Mouse (Mus musculus): ENCODE measurements around the gene Ugt1a6a. TPM values are rescaled to one million over a fixed set of nuclear protein-coding genes. Genes with fewer than 3 reads are reported as not detected.
"Not testable (repeated sequence)": the region's sequence is repeated elsewhere in the genome, so short reads cannot be mapped to it uniquely, and the experiment has no call there.

Gene Ugt1a6a
- polyA plus RNA-seq, 1 experiment from 2014 or later = not detected

GRCm38 (mm10) chr1:88220336-88220735 lies 85.7 kb downstream of the Ugt1a6a start:
- H3K4me3 ChIP-seq (ENCODE audit: low read depth, low read length) = no peak overlapping the region
- ATAC-seq (ENCODE audit: low FRiP score) = no peak
- H3K4me1 ChIP-seq (ENCODE audit: control insufficient read depth, insufficient read depth, low read length) = no peaks in the 10 kb centered on the region
- H3K4me2 ChIP-seq = no peak overlapping the region
- no peak overlapping the region for H3K9ac ChIP-seq (ENCODE audit: low read length)
- DNase-seq (ENCODE audit: low spot score, missing footprints) = peak; percentile 85
- peaks cover 26% of the 10 kb centered on the region for H3K9me3 ChIP-seq (ENCODE audit: control insufficient read depth, low read length)
- no peak overlapping the region for H3K27ac ChIP-seq (ENCODE audit: low read depth, low read length)
- H3K27me3 ChIP-seq (ENCODE audit: control insufficient read depth, insufficient read depth, low read length) = no peaks in the 10 kb centered on the region
- no peaks in the 10 kb centered on the region for H3K36me3 ChIP-seq (ENCODE audit: control insufficient read depth, insufficient read depth, low read length)

- DNase-seq (ENCODE audit: low spot score, missing footprints) (peak; percentile 80), ATAC-seq (ENCODE audit: low FRiP score) (no peak)
- H3K9me3 ChIP-seq (ENCODE audit: control insufficient read depth, low read length) = peaks cover 28% of the 10 kb centered on the region
- no peak overlapping the region for H3K4me3 ChIP-seq (ENCODE audit: low read depth, low read length)
- H3K27ac ChIP-seq (ENCODE audit: low read depth, low read length) = no peak overlapping the region
- H3K36me3 ChIP-seq (ENCODE audit: control insufficient read depth, insufficient read depth, low read length) = no peaks in the 10 kb centered on the region
- 54% methylated on average over 2 of the region's 2 CpGs for WGBS
- H3K4me1 ChIP-seq (ENCODE audit: control insufficient read depth, insufficient read depth, low read length) = no peaks in the 10 kb centered on the region
- H3K4me2 ChIP-seq = no peak overlapping the region
- no peak overlapping the region for H3K9ac ChIP-seq (ENCODE audit: low read length)
- no peaks in the 10 kb centered on the region for H3K27me3 ChIP-seq (ENCODE audit: control insufficient read depth, insufficient read depth, low read length)
These were observed 87.6 kb downstream of the Ugt1a6a start for GRCm38 (mm10) chr1:88222216-88222615.

GRCm38 (mm10) chr1:88223011-88223515 lies 88.5 kb downstream of the Ugt1a6a start:
- H3K4me3 ChIP-seq (ENCODE audit: low read depth, low read length); H3K36me3 ChIP-seq (ENCODE audit: control insufficient read depth, insufficient read depth, low read length); H3K9ac ChIP-seq (ENCODE audit: low read length); H3K4me1 ChIP-seq (ENCODE audit: control insufficient read depth, insufficient read depth, low read length); H3K27ac ChIP-seq (ENCODE audit: low read depth, low read length); H3K27me3 ChIP-seq (ENCODE audit: control insufficient read depth, insufficient read depth, low read length); ATAC-seq (ENCODE audit: low FRiP score); H3K4me2 ChIP-seq: not testable (repeated sequence)
- DNase-seq (ENCODE audit: low spot score, missing footprints) = peak; percentile 73
- peaks cover 32% of the 10 kb centered on the region for H3K9me3 ChIP-seq (ENCODE audit: control insufficient read depth, low read length)

DNA sequence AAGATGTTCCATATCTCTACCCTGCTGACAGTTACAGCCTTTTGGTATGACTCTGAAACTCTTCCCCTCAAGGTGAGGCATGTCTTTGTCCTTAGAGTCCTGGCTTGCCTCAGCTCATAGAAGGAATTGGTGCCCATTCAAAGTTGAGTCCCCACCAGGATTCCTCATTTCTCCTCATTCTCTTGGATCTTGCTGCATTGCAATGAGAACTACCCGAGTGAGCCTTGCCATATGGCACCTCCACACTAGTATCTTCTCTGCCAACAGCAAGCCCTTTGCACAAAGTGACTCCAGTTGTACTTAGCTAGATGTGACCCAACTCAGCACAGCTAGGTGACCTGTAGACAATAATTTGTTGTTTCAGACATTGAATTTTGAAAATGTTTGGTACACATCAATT lies 89.0 kb downstream of the Ugt1a6a start:
- no peaks in the 10 kb centered on the region for H3K36me3 ChIP-seq (ENCODE audit: control insufficient read depth, insufficient read depth, low read length)
- no peak overlapping the region for H3K4me2 ChIP-seq
- H3K9ac ChIP-seq (ENCODE audit: low read length) = no peak overlapping the region
- H3K27ac ChIP-seq (ENCODE audit: low read depth, low read length) = no peak overlapping the region
- DNase-seq (ENCODE audit: low spot score, missing footprints) = no peak
- peaks cover 37% of the 10 kb centered on the region for H3K9me3 ChIP-seq (ENCODE audit: control insufficient read depth, low read length)
- no peak for ATAC-seq (ENCODE audit: low FRiP score)
- no peak overlapping the region for H3K4me3 ChIP-seq (ENCODE audit: low read depth, low read length)
- H3K27me3 ChIP-seq (ENCODE audit: control insufficient read depth, insufficient read depth, low read length) = no peaks in the 10 kb centered on the region
- H3K4me1 ChIP-seq (ENCODE audit: control insufficient read depth, insufficient read depth, low read length) = no peaks in the 10 kb centered on the region
- 61% methylated on average over 1 of the region's 1 CpGs for WGBS

- H3K4me1 ChIP-seq (ENCODE audit: control insufficient read depth, insufficient read depth, low read length) = no peaks in the 10 kb centered on the region
- H3K9me3 ChIP-seq (ENCODE audit: control insufficient read depth, low read length) = peaks cover 43% of the 10 kb centered on the region
- no peak overlapping the region for H3K4me3 ChIP-seq (ENCODE audit: low read depth, low read length)
- H3K4me2 ChIP-seq = no peak overlapping the region
- DNase-seq (ENCODE audit: low spot score, missing footprints) = no peak
- H3K9ac ChIP-seq (ENCODE audit: low read length) = no peak overlapping the region
- no peaks in the 10 kb centered on the region for H3K36me3 ChIP-seq (ENCODE audit: control insufficient read depth, insufficient read depth, low read length)
- ATAC-seq (ENCODE audit: low FRiP score) = no peak
- H3K27ac ChIP-seq (ENCODE audit: low read depth, low read length) = no peak overlapping the region
- no peaks in the 10 kb centered on the region for H3K27me3 ChIP-seq (ENCODE audit: control insufficient read depth, insufficient read depth, low read length)
- WGBS = 68% methylated on average over 2 of the region's 2 CpGs
These were observed 89.6 kb downstream of the Ugt1a6a start for GRCm38 (mm10) chr1:88224029-88224776.

GRCm38 (mm10) chr1:88225301-88225700 lies 90.7 kb downstream of the Ugt1a6a start:
- DNase-seq (ENCODE audit: low spot score, missing footprints); H3K4me2 ChIP-seq; ATAC-seq (ENCODE audit: low FRiP score); H3K36me3 ChIP-seq (ENCODE audit: control insufficient read depth, insufficient read depth, low read length); H3K4me1 ChIP-seq (ENCODE audit: control insufficient read depth, insufficient read depth, low read length); H3K27ac ChIP-seq (ENCODE audit: low read depth, low read length); H3K4me3 ChIP-seq (ENCODE audit: low read depth, low read length); H3K9ac ChIP-seq (ENCODE audit: low read length); H3K27me3 ChIP-seq (ENCODE audit: control insufficient read depth, insufficient read depth, low read length): not testable (repeated sequence)
- peaks cover 54% of the 10 kb centered on the region for H3K9me3 ChIP-seq (ENCODE audit: control insufficient read depth, low read length)
- WGBS = 44% methylated on average over 2 of the region's 2 CpGs

DNA sequence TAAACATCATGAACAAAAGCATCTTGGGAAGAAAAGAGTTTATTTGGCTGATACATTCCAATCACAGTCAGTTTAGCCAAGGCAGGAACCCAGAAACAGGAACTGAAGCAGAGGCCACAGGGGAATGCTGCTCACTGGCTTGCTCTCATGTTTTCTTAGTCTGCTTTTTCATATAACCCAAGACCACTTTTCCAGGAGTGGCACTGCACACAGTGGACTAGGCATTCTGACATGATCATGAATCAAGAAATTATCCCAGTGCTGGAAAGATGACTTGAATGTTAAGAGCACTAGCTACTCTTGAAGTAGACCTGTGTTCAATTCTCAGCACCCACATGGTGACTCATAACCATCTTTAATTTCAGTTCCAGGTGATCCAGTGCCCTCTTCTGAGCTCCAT lies 91.1 kb downstream of the Ugt1a6a start:
- DNase-seq (ENCODE audit: low spot score, missing footprints) = no peak
- H3K27ac ChIP-seq (ENCODE audit: low read depth, low read length) = no peak overlapping the region
- H3K4me3 ChIP-seq (ENCODE audit: low read depth, low read length) = no peak overlapping the region
- H3K4me2 ChIP-seq = no peak overlapping the region
- no peaks in the 10 kb centered on the region for H3K36me3 ChIP-seq (ENCODE audit: control insufficient read depth, insufficient read depth, low read length)
- no peak for ATAC-seq (ENCODE audit: low FRiP score)
- H3K9me3 ChIP-seq (ENCODE audit: control insufficient read depth, low read length) = peaks cover 59% of the 10 kb centered on the region
- no peak overlapping the region for H3K9ac ChIP-seq (ENCODE audit: low read length)
- no peaks in the 10 kb centered on the region for H3K4me1 ChIP-seq (ENCODE audit: control insufficient read depth, insufficient read depth, low read length)
- no peaks in the 10 kb centered on the region for H3K27me3 ChIP-seq (ENCODE audit: control insufficient read depth, insufficient read depth, low read length)

DNA sequence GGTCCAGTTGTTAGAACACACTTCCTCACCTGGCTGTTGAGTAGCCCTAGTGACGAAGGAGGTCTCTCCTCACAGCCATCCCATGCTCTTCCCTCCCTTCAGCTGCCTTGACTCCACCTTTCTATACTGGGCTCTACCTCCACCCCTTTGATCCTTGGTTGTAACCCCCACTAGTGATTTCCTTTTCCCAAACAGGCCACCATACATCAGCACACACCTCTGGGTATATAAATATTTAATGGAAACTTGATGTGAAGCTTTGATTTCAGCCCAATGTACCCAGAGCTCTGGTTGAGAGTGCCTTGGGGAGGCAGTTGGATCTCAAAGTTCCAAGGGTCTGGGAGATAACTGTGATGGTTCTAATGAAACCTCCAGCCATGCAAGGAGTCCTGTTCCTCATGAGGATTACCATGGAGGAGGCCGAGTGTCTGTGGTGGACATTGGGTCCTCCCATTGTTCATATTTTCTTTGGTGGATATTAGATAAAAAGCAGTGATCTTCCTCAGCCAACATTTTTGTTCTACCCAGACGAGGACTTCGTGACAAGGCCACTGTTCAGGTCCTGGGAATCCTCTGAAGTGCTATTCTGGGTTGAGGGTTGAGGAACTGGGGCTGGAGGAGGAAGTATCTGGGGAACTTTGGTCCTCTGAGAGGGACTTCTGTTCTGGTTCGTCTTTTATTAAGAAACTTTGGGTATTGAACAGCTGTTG lies 92.2 kb downstream of the Ugt1a6a start, which contains the start of gene Mroh2a:
Mroh2a (plus strand) TSS at position 317 of the 710 bp plus-strand sequence.
- H3K4me3 ChIP-seq (ENCODE audit: low read depth, low read length) = no peak within 1 kb of the TSS
- no peak for ATAC-seq (ENCODE audit: low FRiP score)
- H3K4me2 ChIP-seq = no peak within 1 kb of the TSS
- no peaks in the 10 kb centered on the region for H3K27me3 ChIP-seq (ENCODE audit: control insufficient read depth, insufficient read depth, low read length)
- WGBS = 51% methylated on average over 5 of the region's 5 CpGs
- H3K36me3 ChIP-seq (ENCODE audit: control insufficient read depth, insufficient read depth, low read length) = no peaks in the 10 kb centered on the region
- no peaks in the 10 kb centered on the region for H3K4me1 ChIP-seq (ENCODE audit: control insufficient read depth, insufficient read depth, low read length)
- H3K9ac ChIP-seq (ENCODE audit: low read length) = no peak within 1 kb of the TSS
- peaks cover 69% of the 10 kb centered on the region for H3K9me3 ChIP-seq (ENCODE audit: control insufficient read depth, low read length)
- DNase-seq (ENCODE audit: low spot score, missing footprints) = no peak
- H3K27ac ChIP-seq (ENCODE audit: low read depth, low read length) = no peak within 1 kb of the TSS

DNA sequence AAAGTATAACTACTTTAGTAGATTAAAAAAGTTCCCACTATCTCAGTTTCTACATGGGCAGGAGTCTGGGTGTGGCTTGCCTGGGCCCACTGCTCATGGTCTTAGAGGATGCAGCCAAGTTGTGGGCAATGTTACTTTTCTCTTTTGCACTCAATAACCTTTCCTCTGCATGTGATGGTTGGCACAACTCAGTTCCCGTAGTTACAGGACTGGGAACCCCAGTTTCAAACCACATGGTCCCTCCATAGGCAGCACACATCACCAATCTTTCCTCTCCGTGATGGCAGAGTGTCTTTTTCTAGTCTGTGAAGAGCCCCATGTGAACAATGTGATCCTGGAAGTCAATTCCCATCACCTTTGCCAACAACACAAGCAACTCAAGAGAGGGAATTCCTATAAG lies 92.9 kb downstream of the Ugt1a6a start:
- H3K9me3 ChIP-seq (ENCODE audit: control insufficient read depth, low read length) = peaks cover 72% of the 10 kb centered on the region
- H3K27me3 ChIP-seq (ENCODE audit: control insufficient read depth, insufficient read depth, low read length) = no peaks in the 10 kb centered on the region
- no peaks in the 10 kb centered on the region for H3K36me3 ChIP-seq (ENCODE audit: control insufficient read depth, insufficient read depth, low read length)
- H3K9ac ChIP-seq (ENCODE audit: low read length) = no peak overlapping the region
- no peak for ATAC-seq (ENCODE audit: low FRiP score)
- no peaks in the 10 kb centered on the region for H3K4me1 ChIP-seq (ENCODE audit: control insufficient read depth, insufficient read depth, low read length)
- WGBS = 59% methylated on average over 2 of the region's 2 CpGs
- DNase-seq (ENCODE audit: low spot score, missing footprints) = no peak
- no peak overlapping the region for H3K4me3 ChIP-seq (ENCODE audit: low read depth, low read length)
- H3K4me2 ChIP-seq = no peak overlapping the region
- no peak overlapping the region for H3K27ac ChIP-seq (ENCODE audit: low read depth, low read length)
